Mouse (Mus musculus): ENCODE results near the gene Churc1. TPM values are rescaled to one million over a fixed set of nuclear protein-coding genes. Genes with fewer than 3 reads are reported as not detected.
A peak's percentile ranks its signal among the peaks of the same experiment; 100 is the strongest.

Churc1 gene
- polyA plus RNA-seq, 1 experiment from 2014 or later: 147 TPM

- no peak for ATAC-seq (ENCODE audit: insufficient read depth, low FRiP score, low read depth)
- Histone ChIP-seq H3K27ac (no peak overlapping the region; the same call in 1 of the 2 replicates), H3K9ac (no peak overlapping the region), H3K36me3 (no peaks in the 10 kb centered on the region), H3K9me3 (no peaks in the 10 kb centered on the region), H3K4me2 (no peak overlapping the region), H3K4me1 (no peaks in the 10 kb centered on the region), H3K27me3 (replicated peaks) (no peaks in the 10 kb centered on the region), H3K4me3 (replicated peaks) (no peak overlapping the region)
- WGBS: 58% methylated on average over 5 of the region's 5 CpGs
Observed at GRCm38 (mm10) chr12:76798008-76798720, 32.8 kb downstream of the Churc1 start.

GRCm38 (mm10) chr12:76803028-76803427, 37.7 kb downstream of the Churc1 start:
- 91% methylated on average over 10 of the region's 10 CpGs for WGBS
- no peak for ATAC-seq (ENCODE audit: insufficient read depth, low FRiP score, low read depth)
- no peaks in the 10 kb centered on the region for H3K27me3 ChIP-seq (replicated peaks)

GRCm38 (mm10) chr12:76803700-76804252, 38.4 kb downstream of the Churc1 start:
- no peaks in the 10 kb centered on the region for H3K4me1 ChIP-seq
- no peak overlapping the region for H3K4me2 ChIP-seq
- no peak overlapping the region for H3K27ac ChIP-seq
- H3K4me3 ChIP-seq (replicated peaks): no peak overlapping the region
- no peaks in the 10 kb centered on the region for H3K9me3 ChIP-seq
- no peaks in the 10 kb centered on the region for H3K27me3 ChIP-seq (replicated peaks)
- 55% methylated on average over 7 of the region's 7 CpGs for WGBS
- no peaks in the 10 kb centered on the region for H3K36me3 ChIP-seq
- 0 out of 2 replicates have a peak, but pooled peaks have one; percentile 43 for ATAC-seq (ENCODE audit: insufficient read depth, low FRiP score, low read depth)
- H3K9ac ChIP-seq: no peak overlapping the region

More at GRCm38 (mm10) chr12:76803028-76803427, 37.7 kb downstream of the Churc1 start:
- Histone ChIP-seq H3K36me3 (no peaks in the 10 kb centered on the region), H3K4me1 (no peaks in the 10 kb centered on the region), H3K9ac (no peak overlapping the region), H3K9me3 (no peaks in the 10 kb centered on the region), H3K4me2 (no peak overlapping the region), H3K27ac (no peak overlapping the region), H3K4me3 (replicated peaks) (no peak overlapping the region)

GRCm38 (mm10) chr12:76805056-76805811, 39.9 kb downstream of the Churc1 start:
- H3K4me3 ChIP-seq (replicated peaks): no peak overlapping the region
- no peaks in the 10 kb centered on the region for H3K9me3 ChIP-seq
- H3K27me3 ChIP-seq (replicated peaks): no peaks in the 10 kb centered on the region
- no peaks in the 10 kb centered on the region for H3K4me1 ChIP-seq
- no peaks in the 10 kb centered on the region for H3K36me3 ChIP-seq
- no peak overlapping the region for H3K4me2 ChIP-seq
- WGBS: 87% methylated on average over 10 of the region's 10 CpGs
- no peak overlapping the region for H3K27ac ChIP-seq
- ATAC-seq (ENCODE audit: insufficient read depth, low FRiP score, low read depth): no peak
- H3K9ac ChIP-seq: no peak overlapping the region

GRCm38 (mm10) chr12:76807796-76808195, 42.5 kb downstream of the Churc1 start:
- no peaks in the 10 kb centered on the region for H3K9me3 ChIP-seq
- 76% methylated on average over 10 of the region's 10 CpGs for WGBS
- H3K4me2 ChIP-seq: no peak overlapping the region
- no peak overlapping the region for H3K9ac ChIP-seq
- no peaks in the 10 kb centered on the region for H3K27me3 ChIP-seq (replicated peaks)
- no peak overlapping the region for H3K27ac ChIP-seq
- H3K4me3 ChIP-seq (replicated peaks): no peak overlapping the region
- no peaks in the 10 kb centered on the region for H3K4me1 ChIP-seq
- H3K36me3 ChIP-seq: peaks cover 2% of the 10 kb centered on the region; the same call in 1 of the 2 replicates
- no peak for ATAC-seq (ENCODE audit: insufficient read depth, low FRiP score, low read depth)

- no peak overlapping the region for H3K9ac ChIP-seq
- H3K4me1 ChIP-seq: no peaks in the 10 kb centered on the region
- no peak overlapping the region for H3K4me3 ChIP-seq (replicated peaks)
- no peak for ATAC-seq (ENCODE audit: insufficient read depth, low FRiP score, low read depth)
- no peaks in the 10 kb centered on the region for H3K9me3 ChIP-seq
- no peaks in the 10 kb centered on the region for H3K27me3 ChIP-seq (replicated peaks)
- peaks cover 4% of the 10 kb centered on the region; the same call in 1 of the 2 replicates for H3K36me3 ChIP-seq
- H3K27ac ChIP-seq: no peak overlapping the region
- no peak overlapping the region for H3K4me2 ChIP-seq
- 95% methylated on average over 5 of the region's 5 CpGs for WGBS
Observed at GRCm38 (mm10) chr12:76810491-76810890, 45.2 kb downstream of the Churc1 start.

- Histone ChIP-seq H3K27ac (no peak overlapping the region), H3K36me3 (peaks cover 4% of the 10 kb centered on the region; the same call in 1 of the 2 replicates), H3K27me3 (replicated peaks) (no peaks in the 10 kb centered on the region), H3K4me1 (no peaks in the 10 kb centered on the region), H3K4me3 (replicated peaks) (no peak overlapping the region), H3K4me2 (no peak overlapping the region), H3K9ac (no peak overlapping the region), H3K9me3 (no peaks in the 10 kb centered on the region)
- WGBS: 85% methylated on average over 4 of the region's 4 CpGs
- no peak for ATAC-seq (ENCODE audit: insufficient read depth, low FRiP score, low read depth)
Observed at GRCm38 (mm10) chr12:76811006-76811405, 45.7 kb downstream of the Churc1 start.

GRCm38 (mm10) chr12:76813543-76813942, 48.2 kb downstream of the Churc1 start:
- H3K27ac ChIP-seq: no peak overlapping the region
- H3K4me2 ChIP-seq: no peak overlapping the region
- no peaks in the 10 kb centered on the region for H3K9me3 ChIP-seq
- no peak for ATAC-seq (ENCODE audit: insufficient read depth, low FRiP score, low read depth)
- peaks cover 4% of the 10 kb centered on the region; the same call in 1 of the 2 replicates for H3K36me3 ChIP-seq
- H3K9ac ChIP-seq: no peak overlapping the region
- WGBS: 51% methylated on average over 10 of the region's 10 CpGs
- no peaks in the 10 kb centered on the region; the same call in none of the 2 replicates for H3K4me1 ChIP-seq
- H3K27me3 ChIP-seq (replicated peaks): no peaks in the 10 kb centered on the region
- no peak overlapping the region for H3K4me3 ChIP-seq (replicated peaks)

- peaks cover 4% of the 10 kb centered on the region; the same call in 1 of the 2 replicates for H3K36me3 ChIP-seq
- WGBS: 83% methylated on average over 2 of the region's 2 CpGs
- H3K4me2 ChIP-seq: no peak overlapping the region
- no peak overlapping the region for H3K27ac ChIP-seq
- peaks cover 4% of the 10 kb centered on the region for H3K4me1 ChIP-seq
- no peaks in the 10 kb centered on the region for H3K9me3 ChIP-seq
- no peak overlapping the region for H3K9ac ChIP-seq
- no peak overlapping the region for H3K4me3 ChIP-seq (replicated peaks)
- no peaks in the 10 kb centered on the region for H3K27me3 ChIP-seq (replicated peaks)
- ATAC-seq (ENCODE audit: insufficient read depth, low FRiP score, low read depth): no peak
Observed at GRCm38 (mm10) chr12:76814120-76814519, 48.8 kb downstream of the Churc1 start.

GRCm38 (mm10) chr12:76816720-76817119, 51.4 kb downstream of the Churc1 start:
- no peaks in the 10 kb centered on the region for H3K27me3 ChIP-seq (replicated peaks)
- no peak overlapping the region for H3K9ac ChIP-seq
- ATAC-seq (ENCODE audit: insufficient read depth, low FRiP score, low read depth): no peak
- H3K27ac ChIP-seq: 0 out of 2 replicates have a peak overlapping the region, but pooled peaks have one; percentile 86
- 45% methylated on average over 4 of the region's 4 CpGs for WGBS
- peaks cover 28% of the 10 kb centered on the region for H3K4me1 ChIP-seq
- no peaks in the 10 kb centered on the region for H3K9me3 ChIP-seq
- no peak overlapping the region for H3K4me3 ChIP-seq (replicated peaks)
- H3K4me2 ChIP-seq: no peak overlapping the region
- peaks cover 4% of the 10 kb centered on the region; the same call in 1 of the 2 replicates for H3K36me3 ChIP-seq

- Histone ChIP-seq H3K36me3 (peaks cover 4% of the 10 kb centered on the region; the same call in 1 of the 2 replicates), H3K4me2 (no peak overlapping the region), H3K9me3 (no peaks in the 10 kb centered on the region), H3K27me3 (replicated peaks) (no peaks in the 10 kb centered on the region), H3K4me3 (replicated peaks) (no peak overlapping the region), H3K27ac (peak overlapping the region; percentile 86; the same call in 1 of the 2 replicates), H3K4me1 (peaks cover 30% of the 10 kb centered on the region), H3K9ac (no peak overlapping the region)
- ATAC-seq (ENCODE audit: insufficient read depth, low FRiP score, low read depth): no peak
- 50% methylated on average over 4 of the region's 4 CpGs for WGBS
Observed at GRCm38 (mm10) chr12:76817176-76817575, 51.8 kb downstream of the Churc1 start.

- no peaks in the 10 kb centered on the region for H3K27me3 ChIP-seq (replicated peaks)
- no peaks in the 10 kb centered on the region for H3K36me3 ChIP-seq
- H3K27ac ChIP-seq: peak overlapping the region; percentile 86
- no peaks in the 10 kb centered on the region for H3K9me3 ChIP-seq
- no peak overlapping the region for H3K9ac ChIP-seq
- H3K4me3 ChIP-seq (replicated peaks): no peak overlapping the region
- 55% methylated on average over 4 of the region's 4 CpGs for WGBS
- ATAC-seq (ENCODE audit: insufficient read depth, low FRiP score, low read depth): peak; percentile 73
- peak overlapping the region; percentile 17; the same call in 1 of the 2 replicates for H3K4me2 ChIP-seq
- peaks cover 33% of the 10 kb centered on the region for H3K4me1 ChIP-seq
Observed at GRCm38 (mm10) chr12:76818120-76818519, 52.8 kb downstream of the Churc1 start.
